Mouse (Mus musculus) gastrocnemius, postnatal 36 days (tissue): ENCODE results near the gene Gm21725. TPM values are rescaled to one million over a fixed set of nuclear protein-coding genes. Genes with fewer than 3 reads are reported as not detected.
"Not testable (repeated sequence)": the region's sequence is repeated elsewhere in the genome, so short reads cannot be mapped to it uniquely, and the experiment has no call there.

Source experiments
- DNase-seq, 2 experiments: peaks; one replicate each; pipeline ENCODE4 v3.0.0; 2022
- intact Hi-C: fragments of 180-260 bp; cut with DNase I; formaldehyde crosslinking; loops from one replicate; pipeline ENCODE4 v1.15.1; 2025
- long read RNA-seq, 2 experiments: library from polyadenylated mRNA; stranded (forward); transcript quantifications; one replicate each; pipeline ENCODE4 v2.0.0; 2021
- total RNA-seq, 2 experiments: library from RNA; stranded (reverse); gene quantifications; 2 replicates each; pipeline ENCODE4 v1.2.3; 2021

The Gm21725 gene
- total RNA-seq, result not detected
- long read RNA-seq, experiment 1, result 0 reads
- long read RNA-seq, experiment 2, result 0 reads

GRCm38 (mm10) chrY:13348963-13349362 is at the start of gene Gm21725:
TSS of gene Gm21725 (minus strand) at chrY:13349063.
- intact Hi-C loops, DNase-seq: not testable (repeated sequence)

Other genes with a start within 250 kb of the Gm21725 start
- gene Gm21891, start 215.6 kb downstream of the Gm21725 start, total RNA-seq, result not detected
- gene Gm21425, start 187.1 kb downstream of the Gm21725 start, total RNA-seq, result not detected
- gene Gm21828, start 125.1 kb downstream of the Gm21725 start, total RNA-seq, result not detected
- not detected for gene Gm21440, start 96.7 kb downstream of the Gm21725 start, total RNA-seq
- gene Gm21454, start 96.6 kb downstream of the Gm21725 start, total RNA-seq, result not detected
- gene Gm21866, start 116.5 kb upstream of the Gm21725 start, total RNA-seq, result not detected
- not detected for gene Gm20773, start 145.0 kb upstream of the Gm21725 start, total RNA-seq